Mouse (Mus musculus): Measurements from ENCODE around the gene Supt3.

The Supt3 gene

GRCm38 (mm10) chr17:44780353-44780752 is 3.4 kb downstream of the Supt3 start:
- no peak for DNase-seq (ENCODE audit: extremely low spot score, low read depth, low spot score)

- DNase-seq (ENCODE audit: extremely low spot score, low read depth, low spot score), result no peak
These were observed 5.4 kb downstream of the Supt3 start for GRCm38 (mm10) chr17:44782366-44782765.

- DNase-seq (ENCODE audit: extremely low spot score, low read depth, low spot score), result no peak
These were observed 6.2 kb downstream of the Supt3 start for GRCm38 (mm10) chr17:44783143-44783542.

- no peak for DNase-seq (ENCODE audit: extremely low spot score, low read depth, low spot score)
These were observed 12.2 kb downstream of the Supt3 start for GRCm38 (mm10) chr17:44788982-44789747.

GRCm38 (mm10) chr17:44792218-44792917 is 15.4 kb downstream of the Supt3 start:
- no peak for DNase-seq (ENCODE audit: extremely low spot score, low read depth, low spot score)

GRCm38 (mm10) chr17:44797331-44797730 is 20.4 kb downstream of the Supt3 start:
- no peak for DNase-seq (ENCODE audit: extremely low spot score, low read depth, low spot score)

GRCm38 (mm10) chr17:44807031-44807430 is 30.1 kb downstream of the Supt3 start:
- no peak for DNase-seq (ENCODE audit: extremely low spot score, low read depth, low spot score)

GRCm38 (mm10) chr17:44814508-44815175 is 37.7 kb downstream of the Supt3 start, which contains the start of gene Runx2:
Gene Runx2 (minus strand): TSS chr17:44814797.
- DNase-seq (ENCODE audit: extremely low spot score, low read depth, low spot score), result no peak

- no peak for DNase-seq (ENCODE audit: extremely low spot score, low read depth, low spot score)
These were observed 41.9 kb downstream of the Supt3 start for GRCm38 (mm10) chr17:44818825-44819224.

GRCm38 (mm10) chr17:44819816-44820215 is 42.9 kb downstream of the Supt3 start:
- no peak for DNase-seq (ENCODE audit: extremely low spot score, low read depth, low spot score)

- no peak for DNase-seq (ENCODE audit: extremely low spot score, low read depth, low spot score)
These were observed 45.0 kb downstream of the Supt3 start for GRCm38 (mm10) chr17:44821940-44822339.

GRCm38 (mm10) chr17:44827124-44827523 is 50.2 kb downstream of the Supt3 start:
- no peak for DNase-seq (ENCODE audit: extremely low spot score, low read depth, low spot score)

- DNase-seq (ENCODE audit: extremely low spot score, low read depth, low spot score), result no peak
These were observed 51.0 kb downstream of the Supt3 start for GRCm38 (mm10) chr17:44827964-44828363.

- no peak for DNase-seq (ENCODE audit: extremely low spot score, low read depth, low spot score)
These were observed 52.6 kb downstream of the Supt3 start for GRCm38 (mm10) chr17:44829587-44829986.

GRCm38 (mm10) chr17:44831201-44831600 is 54.2 kb downstream of the Supt3 start:
- DNase-seq (ENCODE audit: extremely low spot score, low read depth, low spot score), result no peak

- DNase-seq (ENCODE audit: extremely low spot score, low read depth, low spot score), result no peak
These were observed 65.2 kb downstream of the Supt3 start for GRCm38 (mm10) chr17:44842184-44842583.

- no peak for DNase-seq (ENCODE audit: extremely low spot score, low read depth, low spot score)
These were observed 86.2 kb downstream of the Supt3 start for GRCm38 (mm10) chr17:44863165-44863564.

- DNase-seq (ENCODE audit: extremely low spot score, low read depth, low spot score), result no peak
These were observed 116.6 kb downstream of the Supt3 start for GRCm38 (mm10) chr17:44893592-44893991.

- DNase-seq (ENCODE audit: extremely low spot score, low read depth, low spot score), result no peak
These were observed 166.7 kb downstream of the Supt3 start for GRCm38 (mm10) chr17:44943536-44944090.

GRCm38 (mm10) chr17:44945333-44945732 is 168.4 kb downstream of the Supt3 start:
- DNase-seq (ENCODE audit: extremely low spot score, low read depth, low spot score), result no peak

GRCm38 (mm10) chr17:44948321-44948720 is 171.4 kb downstream of the Supt3 start:
- no peak for DNase-seq (ENCODE audit: extremely low spot score, low read depth, low spot score)

Measured in hindlimb bud, embryonic 11.5 days (tissue).